Mouse (Mus musculus): ENCODE measurements around the gene Adh1.

DNA sequence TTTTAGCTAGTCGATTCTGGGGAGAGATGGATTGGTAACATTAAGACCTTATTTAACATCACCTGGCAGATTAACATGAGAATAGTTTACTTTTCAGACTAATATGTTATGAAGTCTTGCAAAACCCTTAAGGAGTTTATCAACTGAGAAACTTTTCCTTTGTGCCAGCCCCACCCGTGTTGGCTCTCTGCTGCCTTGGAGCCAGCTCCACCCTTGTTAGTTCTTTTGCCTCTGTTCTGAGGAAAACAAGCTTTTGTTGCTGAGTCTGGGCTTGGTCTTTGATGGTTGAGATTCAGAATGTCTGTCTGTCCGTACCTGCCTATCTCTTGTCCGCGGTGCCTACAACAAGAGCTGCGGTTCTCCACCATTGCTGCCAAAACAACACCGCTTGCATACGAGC is 44.7 kb upstream of the Adh1 start:
- TF ChIP-seq CTCF (IDR thresholded peaks at IDR 0.05; ENCODE audit: low read depth) (no peak), EP300 (IDR thresholded peaks at IDR 0.05; ENCODE audit: low read depth) (no peak)
